Mouse (Mus musculus): ENCODE measurements at regions not wholly inside any gene's neighbourhood (a gene's known extent, or its start where the extent isn't known, plus 50 kb on each side); places are given as distances from the start of the nearest gene placed in this dataset.

- 35% methylated on average over 3 of the region's 3 CpGs for WGBS
- Histone ChIP-seq H3K9me3 (no peaks in the 10 kb centered on the region), H3K27me3 (ENCODE audit: insufficient read depth, poor library complexity, severe bottlenecking) (no peaks in the 10 kb centered on the region), H3K4me3 (no peak overlapping the region), H3K27ac (no peak overlapping the region), H3K4me1 (peaks cover 17% of the 10 kb centered on the region), H3K36me3 (no peaks in the 10 kb centered on the region)
- DNase-seq (ENCODE audit: low spot score) = no peak
Observed at GRCm38 (mm10) chr3:21492413-21492812, 584.0 kb upstream of the Tbl1xr1 start.

GRCm38 (mm10) chr3:21493384-21493783 lies 583.1 kb upstream of the Tbl1xr1 start:
- no peak for DNase-seq (ENCODE audit: low spot score)
- Histone ChIP-seq H3K9me3 (no peaks in the 10 kb centered on the region), H3K36me3 (no peaks in the 10 kb centered on the region), H3K27me3 (ENCODE audit: insufficient read depth, poor library complexity, severe bottlenecking) (no peaks in the 10 kb centered on the region), H3K4me1 (peaks cover 22% of the 10 kb centered on the region), H3K27ac (no peak overlapping the region), H3K4me3 (no peak overlapping the region)
- 87% methylated on average over 6 of the region's 6 CpGs for WGBS

DNA sequence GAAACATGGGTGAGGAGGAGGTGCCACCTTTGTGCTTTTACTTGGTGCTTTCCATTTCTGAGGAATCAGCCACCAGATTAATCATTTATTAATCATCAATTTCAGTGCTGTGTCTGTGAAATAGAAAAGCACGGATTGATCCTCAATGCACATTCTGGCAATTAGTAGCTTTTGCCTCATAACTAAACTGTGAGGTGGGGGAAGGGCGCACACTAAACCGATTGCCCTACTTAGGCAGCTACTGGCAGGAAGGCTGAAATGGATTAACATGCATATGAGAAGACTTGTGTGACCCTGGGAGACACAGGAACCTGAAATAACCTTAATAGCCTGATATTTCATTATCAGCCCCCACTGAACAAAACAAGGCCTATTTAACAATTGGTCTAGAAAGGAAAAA lies 581.5 kb upstream of the Tbl1xr1 start:
- Histone ChIP-seq H3K4me1 (peaks cover 28% of the 10 kb centered on the region), H3K27me3 (ENCODE audit: insufficient read depth, poor library complexity, severe bottlenecking) (no peaks in the 10 kb centered on the region), H3K9me3 (no peaks in the 10 kb centered on the region), H3K36me3 (no peaks in the 10 kb centered on the region), H3K4me3 (no peak overlapping the region), H3K27ac (no peak overlapping the region)
- no peak for DNase-seq (ENCODE audit: low spot score)
- 65% methylated on average over 3 of the region's 3 CpGs for WGBS

DNA sequence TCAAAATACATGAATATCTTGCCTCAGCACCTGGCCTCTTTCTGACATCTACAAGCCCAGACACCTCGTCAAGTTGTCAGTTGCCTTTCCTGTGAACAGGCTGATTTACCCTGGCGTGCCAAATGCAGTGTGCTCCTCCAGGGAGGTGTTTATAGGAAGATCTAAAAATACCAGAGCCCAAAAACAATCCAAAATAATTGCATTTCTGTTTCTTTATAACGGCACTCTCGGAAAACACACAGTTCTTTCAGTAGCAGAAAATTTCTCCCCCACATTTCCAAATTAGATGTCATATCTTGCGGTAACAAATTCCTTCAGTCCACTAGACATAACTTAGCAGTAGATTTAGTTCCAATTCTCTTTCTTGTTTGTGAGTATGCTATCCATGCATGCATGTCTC lies 580.8 kb upstream of the Tbl1xr1 start:
- 0 out of 2 replicates have a peak overlapping the region, but pooled peaks have one; percentile 7 for H3K27ac ChIP-seq
- no peaks in the 10 kb centered on the region for H3K36me3 ChIP-seq
- 40% methylated on average over 5 of the region's 5 CpGs for WGBS
- H3K9me3 ChIP-seq = no peaks in the 10 kb centered on the region
- H3K4me3 ChIP-seq = no peak overlapping the region
- H3K27me3 ChIP-seq (ENCODE audit: insufficient read depth, poor library complexity, severe bottlenecking) = no peaks in the 10 kb centered on the region
- peaks cover 28% of the 10 kb centered on the region for H3K4me1 ChIP-seq
- no peak for DNase-seq (ENCODE audit: low spot score)

DNA sequence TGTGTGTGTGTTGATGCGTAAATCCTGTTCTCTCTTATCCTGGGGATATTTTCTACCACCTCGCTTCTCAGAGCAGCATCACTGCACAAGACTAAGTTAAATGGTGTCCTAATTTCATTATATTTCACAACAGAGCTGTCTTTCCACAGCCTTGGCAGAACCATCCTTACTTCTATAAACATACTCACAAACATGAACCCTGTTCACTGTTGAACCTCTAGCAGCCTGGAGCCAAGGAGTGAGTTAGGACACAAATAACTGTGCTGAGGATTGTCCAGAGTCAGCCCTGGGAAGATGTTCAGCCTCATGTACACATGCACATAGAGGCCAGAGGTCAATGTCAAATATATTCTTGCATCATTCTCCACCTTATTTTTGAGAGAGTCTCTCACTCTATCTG lies 580.3 kb upstream of the Tbl1xr1 start:
- peaks cover 28% of the 10 kb centered on the region for H3K4me1 ChIP-seq

DNA sequence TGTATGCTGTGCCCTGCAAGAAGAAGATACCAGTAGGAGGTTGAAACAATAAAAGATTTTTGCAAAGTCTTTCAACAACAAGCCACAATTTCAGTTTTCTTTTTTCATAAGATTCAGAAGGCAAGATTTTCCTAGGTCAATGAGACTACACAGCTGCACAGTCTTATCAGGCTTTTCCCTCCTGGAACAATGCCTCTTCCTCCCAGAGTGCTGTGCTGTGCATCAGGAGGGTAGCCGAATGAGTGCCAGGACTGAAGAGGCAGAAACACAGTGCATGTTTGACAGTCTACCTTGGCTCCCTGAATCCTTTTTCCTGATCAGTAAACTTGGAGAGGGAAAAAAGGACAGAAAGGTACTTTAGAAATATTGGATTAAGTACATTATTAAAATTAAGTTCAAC lies 579.4 kb upstream of the Tbl1xr1 start:
- Histone ChIP-seq H3K4me3 (no peak overlapping the region), H3K9me3 (no peaks in the 10 kb centered on the region), H3K36me3 (no peaks in the 10 kb centered on the region), H3K27me3 (ENCODE audit: insufficient read depth, poor library complexity, severe bottlenecking) (no peaks in the 10 kb centered on the region), H3K27ac (0 out of 2 replicates have a peak overlapping the region, but pooled peaks have one; percentile 16), H3K4me1 (peaks cover 28% of the 10 kb centered on the region)
- no peak for DNase-seq (ENCODE audit: low spot score)
- 11% methylated on average over 1 of the region's 1 CpGs for WGBS

More for the DNA sequence above, 580.3 kb upstream of the Tbl1xr1 start:
- Histone ChIP-seq H3K27me3 (ENCODE audit: insufficient read depth, poor library complexity, severe bottlenecking) (no peaks in the 10 kb centered on the region), H3K9me3 (no peaks in the 10 kb centered on the region), H3K4me3 (no peak overlapping the region), H3K27ac (peak overlapping the region; percentile 16; the same call in 1 of the 2 replicates), H3K36me3 (no peaks in the 10 kb centered on the region)
- 82% methylated on average over 2 of the region's 2 CpGs for WGBS
- DNase-seq (ENCODE audit: low spot score) = no peak

- peak; percentile 54 for DNase-seq (ENCODE audit: low spot score)
- H3K36me3 ChIP-seq = peaks cover 11% of the 10 kb centered on the region; the same call in 1 of the 2 replicates
- H3K9me3 ChIP-seq = peaks cover 19% of the 10 kb centered on the region
- H3K4me3 ChIP-seq = no peak overlapping the region
- no peak overlapping the region for H3K27ac ChIP-seq
- WGBS = 75% methylated on average over 2 of the region's 2 CpGs
- no peaks in the 10 kb centered on the region for H3K4me1 ChIP-seq
- H3K27me3 ChIP-seq (ENCODE audit: insufficient read depth, poor library complexity, severe bottlenecking) = no peaks in the 10 kb centered on the region
Observed at GRCm38 (mm10) chr3:21507655-21508054, 568.8 kb upstream of the Tbl1xr1 start.

GRCm38 (mm10) chr3:21512081-21512480 lies 564.4 kb upstream of the Tbl1xr1 start:
- peaks cover 19% of the 10 kb centered on the region for H3K9me3 ChIP-seq
- H3K4me1 ChIP-seq = no peaks in the 10 kb centered on the region
- no peak overlapping the region for H3K4me3 ChIP-seq
- no peak overlapping the region for H3K27ac ChIP-seq
- peaks cover 11% of the 10 kb centered on the region; the same call in 1 of the 2 replicates for H3K36me3 ChIP-seq
- WGBS = 73% methylated on average over 4 of the region's 4 CpGs
- DNase-seq (ENCODE audit: low spot score) = peak; percentile 48
- H3K27me3 ChIP-seq (ENCODE audit: insufficient read depth, poor library complexity, severe bottlenecking) = no peaks in the 10 kb centered on the region

- Histone ChIP-seq H3K36me3 (no peaks in the 10 kb centered on the region), H3K27ac (no peak overlapping the region)
- 47% methylated on average over 1 of the region's 1 CpGs for WGBS
Observed at GRCm38 (mm10) chr3:21524426-21524937, 552.0 kb upstream of the Tbl1xr1 start.

DNA sequence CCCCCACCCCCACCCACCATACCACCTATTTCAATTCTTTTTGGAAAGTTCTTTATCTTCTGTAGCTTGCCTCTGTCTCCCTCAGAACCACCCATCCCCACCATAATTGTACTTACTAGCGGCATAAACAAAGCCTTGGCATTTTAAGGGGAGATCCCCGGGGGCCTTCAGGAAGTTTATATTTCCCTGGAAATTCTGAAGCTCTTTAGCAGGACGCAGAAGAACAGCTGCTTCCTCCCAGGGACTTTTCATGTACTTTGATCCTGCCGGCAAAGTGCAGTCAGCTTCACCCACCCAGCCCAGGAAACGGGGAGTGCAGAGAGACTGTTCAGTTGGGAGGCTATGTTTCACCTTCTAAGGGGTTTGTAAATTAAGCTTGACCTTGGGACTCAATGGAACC lies 545.6 kb upstream of the Tbl1xr1 start:
- Histone ChIP-seq H3K27ac (no peak overlapping the region), H3K9me3 (no peaks in the 10 kb centered on the region), H3K4me1 (no peaks in the 10 kb centered on the region; the same call in 1 of the 2 replicates), H3K4me3 (no peak overlapping the region), H3K27me3 (ENCODE audit: insufficient read depth, poor library complexity, severe bottlenecking) (no peaks in the 10 kb centered on the region), H3K36me3 (no peaks in the 10 kb centered on the region)
- DNase-seq (ENCODE audit: low spot score) = no peak
- WGBS = 49% methylated on average over 5 of the region's 5 CpGs

More at GRCm38 (mm10) chr3:21524426-21524937, 552.0 kb upstream of the Tbl1xr1 start:
- Histone ChIP-seq H3K4me1 (no peaks in the 10 kb centered on the region), H3K4me3 (no peak overlapping the region), H3K27me3 (ENCODE audit: insufficient read depth, poor library complexity, severe bottlenecking) (no peaks in the 10 kb centered on the region), H3K9me3 (peaks cover 3% of the 10 kb centered on the region; the same call in 1 of the 2 replicates)
- DNase-seq (ENCODE audit: low spot score) = no peak

- Histone ChIP-seq H3K4me3 (no peak overlapping the region), H3K9me3 (no peaks in the 10 kb centered on the region), H3K27me3 (ENCODE audit: insufficient read depth, poor library complexity, severe bottlenecking) (no peaks in the 10 kb centered on the region), H3K27ac (no peak overlapping the region), H3K4me1 (0 out of 2 replicates have a peak, but pooled peaks cover 2% of the 10 kb centered on the region), H3K36me3 (no peaks in the 10 kb centered on the region)
- DNase-seq (ENCODE audit: low spot score) = no peak
- 45% methylated on average over 2 of the region's 2 CpGs for WGBS
Observed at GRCm38 (mm10) chr3:21539138-21539537, 537.3 kb upstream of the Tbl1xr1 start.

GRCm38 (mm10) chr3:21544456-21544855 lies 532.0 kb upstream of the Tbl1xr1 start:
- Histone ChIP-seq H3K9me3 (no peaks in the 10 kb centered on the region), H3K4me3 (no peak overlapping the region), H3K27me3 (ENCODE audit: insufficient read depth, poor library complexity, severe bottlenecking) (no peaks in the 10 kb centered on the region), H3K4me1 (0 out of 2 replicates have a peak, but pooled peaks cover 21% of the 10 kb centered on the region), H3K27ac (no peak overlapping the region), H3K36me3 (no peaks in the 10 kb centered on the region)
- DNase-seq (ENCODE audit: low spot score) = no peak
- 28% methylated on average over 2 of the region's 2 CpGs for WGBS

- Histone ChIP-seq H3K36me3 (no peaks in the 10 kb centered on the region), H3K27me3 (ENCODE audit: insufficient read depth, poor library complexity, severe bottlenecking) (no peaks in the 10 kb centered on the region), H3K4me1 (peaks cover 26% of the 10 kb centered on the region; the same call in 1 of the 2 replicates), H3K27ac (peak overlapping the region; percentile 75; the same call in 1 of the 2 replicates), H3K9me3 (no peaks in the 10 kb centered on the region), H3K4me3 (no peak overlapping the region)
- WGBS = 44% methylated on average over 5 of the region's 5 CpGs
- no peak for DNase-seq (ENCODE audit: low spot score)
Observed at GRCm38 (mm10) chr3:21545156-21545893, 531.1 kb upstream of the Tbl1xr1 start.

Data from heart, embryonic 10.5 days (tissue).